Mouse (Mus musculus) brain, embryonic 14.5 days (tissue): ENCODE data around the gene Pif1.

Experiments
- CTCF ChIP-seq: fragments of 200-500 bp; IDR thresholded peaks from 2 replicates; pipeline ENCODE4 v1.5.1; 2012; ENCODE audit warnings: inconsistent platforms, mild to moderate bottlenecking, moderate library complexity, borderline replicate concordance; ENCODE audit not compliant: insufficient read depth, insufficient read length; ENCODE audit errors: extremely low read depth
- POLR2A ChIP-seq: fragments of 200-500 bp; IDR thresholded peaks from 2 replicates; pipeline ENCODE4 v1.6.1; 2012; ENCODE audit warnings: mild to moderate bottlenecking, inconsistent platforms, borderline replicate concordance; ENCODE audit not compliant: poor library complexity, insufficient read depth, insufficient read length, severe bottlenecking; ENCODE audit errors: extremely low read depth

- TF ChIP-seq POLR2A: no peak
- TF ChIP-seq CTCF: no peak
Measured at GRCm38 (mm10) chr9:65549139-65549538, 37.8 kb upstream of the Pif1 start.
